Comparison of ENCODE assay signal across 8 mouse cellular contexts in genomic region chr7:18746189-18746860, GRCm38 (mm10). TPM values are rescaled to one million over a fixed set of nuclear protein-coding genes. Genes with fewer than 3 reads are reported as not detected.
DNase-seq lines count a peak whose midpoint lies in the region; ATAC-seq lines count a peak whose summit lies in the region.

No protein-coding gene starts in this region.

- no peaks in the 10 kb centered on the region; the same call in 1 of the 2 replicates for H3K9me3 ChIP-seq in heart, embryonic 16.5 days (replicated peaks; ENCODE audit: control insufficient read depth, low read length)
- H3K9me3 ChIP-seq in limb, embryonic 13.5 days: no peaks in the 10 kb centered on the region
- peaks cover 5% of the 10 kb centered on the region; the same call in 1 of the 2 replicates for H3K9me3 ChIP-seq in neural tube, embryonic 12.5 days

- no peak for ATAC-seq in heart, embryonic 16.5 days (replicated peaks; ENCODE audit: extremely low read depth, insufficient read depth, low FRiP score)
- ATAC-seq in limb, embryonic 13.5 days (ENCODE audit: low FRiP score, low read depth): no peak
- ATAC-seq in neural tube, embryonic 12.5 days (ENCODE audit: low FRiP score, low read depth): no peak

- WGBS in heart, embryonic 16.5 days: 12% methylated on average over 20 of the region's 20 CpGs
- 11% methylated on average over 20 of the region's 20 CpGs for WGBS in limb, embryonic 13.5 days
- 10% methylated on average over 20 of the region's 20 CpGs for WGBS in neural tube, embryonic 12.5 days

- H3K27me3 ChIP-seq in heart, embryonic 16.5 days (ENCODE audit: control insufficient read depth, insufficient read depth, low read length): peaks cover 9% of the 10 kb centered on the region
- peaks cover 27% of the 10 kb centered on the region for H3K27me3 ChIP-seq in limb, embryonic 13.5 days
- peaks cover 8% of the 10 kb centered on the region for H3K27me3 ChIP-seq in neural tube, embryonic 12.5 days (replicated peaks)

- no peaks in the 10 kb centered on the region for H3K36me3 ChIP-seq in heart, embryonic 16.5 days (ENCODE audit: control insufficient read depth, insufficient read depth)
- H3K36me3 ChIP-seq in limb, embryonic 13.5 days: no peaks in the 10 kb centered on the region
- H3K36me3 ChIP-seq in neural tube, embryonic 12.5 days: no peaks in the 10 kb centered on the region

- H3K4me1 ChIP-seq in heart, embryonic 16.5 days (ENCODE audit: control insufficient read depth, insufficient read depth, low read length): no peaks in the 10 kb centered on the region
- 0 out of 2 replicates have a peak, but pooled peaks cover 4% of the 10 kb centered on the region for H3K4me1 ChIP-seq in limb, embryonic 13.5 days
- no peaks in the 10 kb centered on the region for H3K4me1 ChIP-seq in neural tube, embryonic 12.5 days

- intact Hi-C loops in left cerebral cortex, postnatal 14 days (cut with DNase I): no loop called here

- H3K4me3 ChIP-seq in heart, embryonic 16.5 days (ENCODE audit: low read length): peak overlapping the region; percentile 29
- 0 out of 2 replicates have a peak overlapping the region, but pooled peaks have one; percentile 7 for H3K4me3 ChIP-seq in limb, embryonic 13.5 days
- H3K4me3 ChIP-seq in neural tube, embryonic 12.5 days: peak overlapping the region; percentile 21

- peak; percentile 6 for DNase-seq in adrenal gland, adult 2 months
- no peak for DNase-seq in adrenal gland, adult 8-10 months
- DNase-seq in adrenal gland, postnatal 36 days: peak; percentile 4 to 21
- no peak for DNase-seq in left cerebral cortex, postnatal 14 days (ENCODE audit: low spot score in 2 of 2)
- no peak for DNase-seq in spleen, postnatal 10 days (ENCODE audit: low spot score in 2 of 2)

- H3K4me2 ChIP-seq in heart, embryonic 16.5 days (ENCODE audit: low read depth, low read length): peak overlapping the region; percentile 52
- peak overlapping the region; percentile 49 for H3K4me2 ChIP-seq in limb, embryonic 13.5 days (replicated peaks)
- H3K4me2 ChIP-seq in neural tube, embryonic 12.5 days (replicated peaks): peak overlapping the region; percentile 55

- no peak overlapping the region for H3K27ac ChIP-seq in heart, embryonic 16.5 days (ENCODE audit: low read length)
- H3K27ac ChIP-seq in limb, embryonic 13.5 days: no peak overlapping the region
- H3K27ac ChIP-seq in neural tube, embryonic 12.5 days: no peak overlapping the region

- peak overlapping the region; percentile 15 for H3K9ac ChIP-seq in heart, embryonic 16.5 days (ENCODE audit: low read length)
- no peak overlapping the region for H3K9ac ChIP-seq in limb, embryonic 13.5 days
- H3K9ac ChIP-seq in neural tube, embryonic 12.5 days: peak overlapping the region; percentile 35; the same call in 1 of the 2 replicates

RNA-seq across cellular contexts. Expression of gene Psg22, which starts 28.4 kb away (rescaled TPM):
- not detected for total RNA-seq in adrenal gland, adult 2 months (2021)
- not detected in 2 replicates for polyA plus RNA-seq in adrenal gland, adult 2 months (2012; rRNA removed)
- not detected for total RNA-seq in adrenal gland, adult 8-10 months (2022)
- total RNA-seq in adrenal gland, postnatal 36 days (2021): not detected
- polyA plus RNA-seq in heart, embryonic 16.5 days (2015; fragmentation: Nextera tagmentation; extraction: Ambion mirVana): not detected in 2 replicates
- not detected in 2 replicates for polyA plus RNA-seq in limb, embryonic 13.5 days (2015; fragmentation: Nextera tagmentation; extraction: Ambion mirVana)
- not detected in 2 replicates for polyA plus RNA-seq in neural tube, embryonic 12.5 days (2016; fragmentation: Nextera tagmentation; extraction: Ambion mirVana)
- not detected for total RNA-seq in left cerebral cortex, postnatal 14 days (2021)

RNA-seq across cellular contexts. Expression of gene Psg19, which starts 52.0 kb away (rescaled TPM):
- total RNA-seq in adrenal gland, adult 2 months (2021): not detected
- polyA plus RNA-seq in adrenal gland, adult 2 months (2012; rRNA removed): not detected in 2 replicates
- not detected for total RNA-seq in adrenal gland, adult 8-10 months (2022)
- total RNA-seq in adrenal gland, postnatal 36 days (2021): not detected
- polyA plus RNA-seq in heart, embryonic 16.5 days (2015; fragmentation: Nextera tagmentation; extraction: Ambion mirVana): not detected in 2 replicates
- not detected in 2 replicates for polyA plus RNA-seq in limb, embryonic 13.5 days (2015; fragmentation: Nextera tagmentation; extraction: Ambion mirVana)
- polyA plus RNA-seq in neural tube, embryonic 12.5 days (2016; fragmentation: Nextera tagmentation; extraction: Ambion mirVana): not detected in 2 replicates
- not detected for total RNA-seq in left cerebral cortex, postnatal 14 days (2021)

Comparison
In these comparisons a context has a peak if more than half of its experiments do, and no peak if none do; other contexts are left out.
1. DNase-seq: peak in adrenal gland, adult 2 months (single experiment) and adrenal gland, postnatal 36 days (2 of 2); none in adrenal gland, adult 8-10 months (single experiment), left cerebral cortex, postnatal 14 days (0 of 2) and spleen, postnatal 10 days (0 of 2).
2. Peak in every context shown above with its lines, with median percentiles within 50 percentile points of each other: H3K4me2 ChIP-seq and H3K4me3 ChIP-seq.